Mouse (Mus musculus): ENCODE results near the gene Dennd5b. TPM values are rescaled to one million over a fixed set of nuclear protein-coding genes. Genes with fewer than 3 reads are reported as not detected.

The Dennd5b gene
- total and polyA plus RNA-seq, 3 experiments, result 0.65 to 1.3 TPM; not detected in 1

DNA sequence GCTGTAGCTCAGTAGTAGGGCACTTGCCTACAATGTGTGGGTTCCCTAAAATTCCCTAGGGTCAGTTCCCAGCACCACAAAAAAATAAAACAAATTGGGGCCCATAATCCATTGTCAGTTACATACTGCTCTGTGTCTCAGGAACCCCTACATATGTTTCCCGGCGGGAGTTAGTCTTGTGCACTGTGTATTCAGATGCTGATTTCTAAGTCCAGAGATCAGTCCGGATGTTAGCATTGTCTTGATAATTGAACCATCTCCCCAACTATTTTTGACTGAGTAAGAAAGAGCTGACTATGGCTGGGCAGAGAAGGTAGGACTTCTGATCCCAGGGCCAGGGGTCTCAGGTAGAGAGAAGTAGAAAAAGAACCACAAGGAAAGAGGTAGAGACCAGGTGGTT is 144.4 kb downstream of the Dennd5b start:
- Histone ChIP-seq H3K9ac (ENCODE audit: control insufficient read depth, low read depth, low read length, poor library complexity, severe bottlenecking) (no peak overlapping the region), H3K27ac (ENCODE audit: control insufficient read depth, low read depth, low read length) (no peak overlapping the region), H3K4me1 (ENCODE audit: control insufficient read depth in 1 of 2, insufficient read depth in 2 of 2, low read length in 2 of 2) (no peaks in the 10 kb centered on the region), H3K9me3 (replicated peaks; ENCODE audit: insufficient read depth, low read length) (no peaks in the 10 kb centered on the region), H3K27me3 (ENCODE audit: control insufficient read depth in 1 of 2, insufficient read depth in 2 of 2, low read length in 2 of 2) (peaks cover 0 to 2% of the 10 kb centered on the region in 2 experiments; a peak in 1 of 4 replicates), H3K79me2 (ENCODE audit: control insufficient read depth, insufficient read depth, low read length, poor library complexity) (no peaks in the 10 kb centered on the region), H3K36me3 (ENCODE audit: control insufficient read depth in 1 of 2, insufficient read depth in 2 of 2, low read length in 2 of 2) (no peaks in the 10 kb centered on the region), H3K4me3 (ENCODE audit: control insufficient read depth in 1 of 2, insufficient read depth in 1 of 2, low read depth in 2 of 2, low read length in 2 of 2) (no peak overlapping the region)
- no peak for TF ChIP-seq GABPA (IDR thresholded peaks at IDR 0.05; ENCODE audit: low read depth, low read length)
- TF ChIP-seq CHD1 (IDR thresholded peaks at IDR 0.05; ENCODE audit: low read depth, low read length), result no peak
- no peak for TF ChIP-seq MAX (IDR thresholded peaks at IDR 0.05; ENCODE audit: low read length)
- no peak for TF ChIP-seq BHLHE40 (IDR thresholded peaks at IDR 0.05; ENCODE audit: borderline replicate concordance, low read depth, low read length)
- no peak for TF ChIP-seq RAD21 (IDR thresholded peaks at IDR 0.05; ENCODE audit: low read depth, low read length)
- TF ChIP-seq NRF1 (IDR thresholded peaks at IDR 0.05; ENCODE audit: insufficient read depth, low read depth, low read length, poor library complexity, severe bottlenecking), result no peak
- TF ChIP-seq UBTF (IDR thresholded peaks at IDR 0.05; ENCODE audit: borderline replicate concordance, insufficient read depth, low read depth, low read length), result no peak
- no peak for TF ChIP-seq MXI1 (IDR thresholded peaks at IDR 0.05; ENCODE audit: low read depth, low read length)
- no peak for TF ChIP-seq E2F4 (IDR thresholded peaks at IDR 0.05; ENCODE audit: borderline replicate concordance, low read depth, low read length)
- no peak for TF ChIP-seq SMC3 (IDR thresholded peaks at IDR 0.05; ENCODE audit: low read depth, low read length)
- TF ChIP-seq KAT2A (conservative IDR thresholded peaks at IDR 0.05; ENCODE audit: low read depth, low read length), result no peak
- TF ChIP-seq MYB (IDR thresholded peaks at IDR 0.05; ENCODE audit: low read depth, low read length), result no peak
- TF ChIP-seq POLR2AphosphoS5 (IDR thresholded peaks at IDR 0.05; ENCODE audit: borderline replicate concordance, low read depth, low read length), result no peak
- TF ChIP-seq SIN3A (IDR thresholded peaks at IDR 0.05; ENCODE audit: low read length), result no peak
- TF ChIP-seq EP300 (IDR thresholded peaks at IDR 0.05; ENCODE audit: low read depth in 1 of 2, low read length in 2 of 2), result no peak
- TF ChIP-seq MYC (IDR thresholded peaks at IDR 0.05; ENCODE audit: low read depth, low read length), result no peak
- no peak for TF ChIP-seq TAL1 (IDR thresholded peaks at IDR 0.05; ENCODE audit: low read length)
- TF ChIP-seq ZC3H11A (IDR thresholded peaks at IDR 0.05; ENCODE audit: low read depth, low read length), result no peak
- DNase-seq (ENCODE audit: low read depth, low spot score), result no peak

GRCm38 (mm10) chr6:148955641-148956420 is 145.6 kb downstream of the Dennd5b start:
- no peak for TF ChIP-seq CTCF (IDR thresholded peaks at IDR 0.05 in 2 of 3, conservative IDR thresholded peaks at IDR 0.05 in 1 of 3; ENCODE audit: control insufficient read depth in 1 of 3, insufficient read depth in 1 of 3, low read depth in 2 of 3, low read length in 3 of 3, poor library complexity in 1 of 3, severe bottlenecking in 1 of 3)
- no peak for TF ChIP-seq BHLHE40 (IDR thresholded peaks at IDR 0.05; ENCODE audit: borderline replicate concordance, low read depth, low read length)
- no peak for TF ChIP-seq ETS1 (IDR thresholded peaks at IDR 0.05; ENCODE audit: low read depth, low read length)
- TF ChIP-seq CHD1 (IDR thresholded peaks at IDR 0.05; ENCODE audit: low read depth, low read length), result no peak
- TF ChIP-seq RAD21 (IDR thresholded peaks at IDR 0.05; ENCODE audit: low read depth, low read length), result no peak
- TF ChIP-seq UBTF (IDR thresholded peaks at IDR 0.05; ENCODE audit: borderline replicate concordance, insufficient read depth, low read depth, low read length), result no peak
- TF ChIP-seq HCFC1 (IDR thresholded peaks at IDR 0.05; ENCODE audit: low read depth, low read length), result no peak
- no peak for TF ChIP-seq TBP (IDR thresholded peaks at IDR 0.05; ENCODE audit: low read depth, low read length)
- TF ChIP-seq TCF12 (IDR thresholded peaks at IDR 0.05; ENCODE audit: low read depth, low read length), result no peak
- Histone ChIP-seq H3K27ac (ENCODE audit: control insufficient read depth, low read depth, low read length) (no peak overlapping the region), H3K4me1 (ENCODE audit: control insufficient read depth in 1 of 2, insufficient read depth in 2 of 2, low read length in 2 of 2) (no peaks in the 10 kb centered on the region), H3K9ac (ENCODE audit: control insufficient read depth, low read depth, low read length, poor library complexity, severe bottlenecking) (no peak overlapping the region), H3K79me2 (ENCODE audit: control insufficient read depth, insufficient read depth, low read length, poor library complexity) (no peaks in the 10 kb centered on the region), H3K9me3 (replicated peaks; ENCODE audit: insufficient read depth, low read length) (no peaks in the 10 kb centered on the region), H3K27me3 (ENCODE audit: control insufficient read depth in 1 of 2, insufficient read depth in 2 of 2, low read length in 2 of 2) (peaks cover 0 to 2% of the 10 kb centered on the region in 2 experiments; a peak in 1 of 4 replicates), H3K36me3 (ENCODE audit: control insufficient read depth in 1 of 2, insufficient read depth in 2 of 2, low read length in 2 of 2) (no peaks in the 10 kb centered on the region), H3K4me3 (ENCODE audit: control insufficient read depth in 1 of 2, insufficient read depth in 1 of 2, low read depth in 2 of 2, low read length in 2 of 2) (no peak overlapping the region)
- DNase-seq (ENCODE audit: low read depth, low spot score), result no peak

Data from MEL (cell line).